Mouse (Mus musculus): ENCODE measurements around the gene Hpse2.

Gene Hpse2

DNA sequence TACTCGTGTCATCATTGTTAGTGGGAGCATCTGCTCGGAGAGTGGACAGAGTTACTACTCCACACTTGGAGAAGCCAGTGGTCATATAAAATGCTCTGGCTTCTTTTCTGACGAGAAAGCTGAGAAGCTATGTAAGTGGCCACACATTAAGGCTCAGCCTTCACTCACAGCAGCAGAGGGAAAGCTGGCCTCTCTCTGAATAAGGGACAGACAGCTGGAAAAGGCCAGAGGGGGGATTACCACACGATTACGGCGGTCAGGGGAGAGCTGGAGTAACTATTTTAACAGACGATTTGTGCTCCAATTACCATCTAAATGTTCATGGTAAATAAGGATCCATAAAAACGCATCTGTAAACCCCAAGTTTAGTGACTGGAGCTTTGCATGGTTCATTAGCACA, 232.1 kb downstream of the Hpse2 start:
- DNase-seq = peak; percentile 2

DNA sequence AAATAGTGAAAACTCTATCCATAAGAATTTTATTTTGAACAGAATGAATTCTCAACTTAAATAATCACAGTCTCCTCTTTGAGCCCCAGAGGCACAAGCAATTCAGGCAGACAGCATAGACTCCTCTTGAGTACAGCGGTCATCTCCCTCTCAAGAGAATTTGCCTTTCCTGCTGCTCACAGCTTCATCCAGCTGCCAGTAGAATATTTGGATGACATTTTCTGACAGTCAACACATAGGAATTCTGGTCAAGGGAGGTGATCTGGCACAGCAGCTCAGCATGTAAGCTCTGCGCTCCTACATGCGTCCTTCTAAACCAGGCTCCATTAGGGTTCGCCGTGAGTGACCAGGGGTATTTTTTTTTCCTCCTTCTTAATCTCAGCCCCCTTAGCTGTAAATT, 232.6 kb downstream of the Hpse2 start:
- peak; percentile 4 for DNase-seq

DNA sequence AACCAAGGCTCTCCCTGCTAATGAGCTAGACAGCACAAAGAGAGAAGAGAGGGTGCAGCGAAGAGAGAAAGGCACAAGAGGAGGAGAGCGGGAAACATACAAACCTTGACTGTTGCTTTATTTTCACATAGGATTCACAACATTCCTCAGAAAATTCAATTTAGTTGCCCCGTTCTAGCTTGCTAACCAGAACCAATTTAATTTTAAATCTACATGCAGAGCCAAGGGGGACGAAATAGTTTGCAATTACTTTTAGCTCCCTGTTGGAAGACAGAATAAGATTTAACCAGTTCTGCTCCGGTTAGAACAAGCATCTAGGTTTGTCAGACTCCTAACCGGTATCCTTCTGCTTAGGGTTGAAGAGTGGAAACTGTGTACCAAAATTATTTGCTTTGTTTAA, 240.3 kb downstream of the Hpse2 start:
- no peak for DNase-seq

DNA sequence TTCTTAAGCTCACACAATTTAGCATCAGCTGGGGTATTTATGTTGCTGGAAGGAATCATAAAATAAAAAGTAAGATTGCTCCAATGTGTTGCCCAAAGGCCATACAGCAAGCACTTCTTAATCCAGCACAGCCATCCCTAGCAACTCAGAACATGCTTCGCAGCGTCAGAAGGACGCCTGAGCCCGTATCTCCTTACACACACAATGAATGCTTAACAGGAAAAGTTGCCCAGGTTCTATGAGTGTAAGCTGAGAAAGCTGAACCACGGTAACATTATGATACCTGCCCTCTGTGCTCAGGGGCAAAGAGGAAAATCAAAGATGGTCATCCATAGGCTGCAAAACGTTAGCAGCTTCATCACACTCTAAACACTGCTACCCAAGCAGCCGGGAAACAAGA, 241.3 kb downstream of the Hpse2 start:
- no peak for DNase-seq

DNA sequence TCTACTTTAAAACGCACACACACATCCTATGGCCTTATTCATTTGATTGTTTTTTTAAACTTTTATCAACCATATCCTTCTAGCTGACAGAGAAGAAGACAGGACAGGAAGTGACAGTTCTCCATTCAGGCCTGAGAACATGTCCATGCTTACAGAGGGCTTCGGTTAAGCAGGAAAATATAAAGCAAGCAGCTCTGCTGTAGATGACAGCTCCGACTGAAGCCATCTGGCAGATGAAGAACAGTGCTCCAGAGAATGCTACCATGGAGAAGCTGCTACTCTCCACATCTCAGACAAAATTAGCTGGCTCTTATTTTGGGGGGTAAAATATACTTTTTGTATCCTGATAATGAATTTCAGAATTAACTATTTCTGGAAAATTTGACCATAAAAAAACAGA, 246.5 kb downstream of the Hpse2 start:
- no peak for DNase-seq

DNA sequence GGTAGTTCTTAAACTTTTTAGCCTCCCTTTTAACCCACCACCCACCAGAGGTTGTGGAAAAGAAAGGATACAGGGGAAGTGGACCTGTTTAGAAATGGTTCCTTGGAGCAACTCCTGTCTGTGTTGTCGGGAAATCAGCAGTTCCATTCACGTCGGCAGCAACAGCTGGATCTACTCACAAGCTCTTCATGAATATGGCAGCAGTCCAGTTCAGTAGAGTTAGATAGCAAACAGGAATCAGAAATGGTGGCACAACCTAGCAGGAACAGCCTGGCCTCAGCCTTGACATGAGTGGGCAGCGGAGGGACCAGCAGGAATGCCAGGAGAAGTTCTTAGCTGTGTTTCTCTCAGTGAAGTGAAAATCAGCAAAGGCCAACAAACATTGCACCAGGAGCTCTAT, 278.4 kb downstream of the Hpse2 start:
- DNase-seq = peak; percentile 7

DNA sequence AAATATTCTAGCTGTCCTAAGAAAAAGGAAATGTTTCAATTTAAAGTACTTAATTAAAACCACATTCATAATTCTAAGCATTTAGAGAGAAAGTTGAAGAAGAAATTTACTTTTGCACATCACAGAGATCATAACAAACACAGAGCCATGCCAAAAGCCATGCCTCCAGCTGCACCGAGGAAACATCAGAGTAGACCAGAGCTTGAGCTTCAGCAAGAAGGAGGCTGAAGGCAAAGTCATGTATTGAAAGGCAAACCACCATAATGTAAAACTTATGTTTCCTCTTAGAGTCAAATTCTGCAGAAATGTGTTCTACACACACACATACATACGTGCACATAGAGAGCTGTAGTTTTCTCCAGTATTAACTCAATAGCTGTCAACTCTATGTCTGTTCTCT, 291.2 kb downstream of the Hpse2 start:
- DNase-seq = no peak

DNA sequence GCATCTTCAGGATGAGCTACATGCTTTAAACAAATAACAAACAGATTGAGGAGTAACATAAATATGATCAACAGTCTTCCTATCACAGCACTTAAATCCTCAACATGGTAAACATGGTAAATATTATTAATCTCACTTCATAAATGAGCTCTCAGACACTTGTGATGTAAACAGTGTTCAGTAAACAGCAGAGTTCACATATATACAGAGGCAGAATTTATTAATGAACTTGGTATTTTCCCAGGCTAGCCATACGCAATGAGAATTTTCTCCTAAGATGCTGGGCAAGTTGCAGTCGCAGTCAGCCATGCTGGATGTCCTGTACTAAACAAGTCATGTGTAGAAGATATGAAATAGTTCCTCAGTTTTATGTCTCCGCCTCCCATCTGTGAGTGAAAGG, 300.9 kb downstream of the Hpse2 start:
- DNase-seq = no peak

DNA sequence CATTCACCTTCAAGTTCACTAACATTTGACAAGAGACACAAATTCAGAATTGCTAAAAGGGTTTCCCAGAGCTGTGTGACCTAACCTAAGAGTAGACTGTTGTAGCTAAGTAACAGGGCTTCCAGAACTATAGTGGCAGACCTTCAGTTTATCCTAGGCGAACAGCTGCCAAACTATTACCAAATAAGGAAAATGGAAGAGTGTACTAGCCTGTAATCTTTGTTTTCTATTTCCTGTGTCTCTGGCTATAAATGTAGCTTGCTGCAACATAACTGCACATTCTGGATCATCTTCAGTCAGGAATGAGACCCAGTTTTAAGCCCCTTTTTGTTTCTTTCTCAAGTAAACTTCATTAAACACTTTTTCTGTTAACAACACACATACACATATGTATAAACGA, 324.0 kb downstream of the Hpse2 start:
- no peak for DNase-seq

DNA sequence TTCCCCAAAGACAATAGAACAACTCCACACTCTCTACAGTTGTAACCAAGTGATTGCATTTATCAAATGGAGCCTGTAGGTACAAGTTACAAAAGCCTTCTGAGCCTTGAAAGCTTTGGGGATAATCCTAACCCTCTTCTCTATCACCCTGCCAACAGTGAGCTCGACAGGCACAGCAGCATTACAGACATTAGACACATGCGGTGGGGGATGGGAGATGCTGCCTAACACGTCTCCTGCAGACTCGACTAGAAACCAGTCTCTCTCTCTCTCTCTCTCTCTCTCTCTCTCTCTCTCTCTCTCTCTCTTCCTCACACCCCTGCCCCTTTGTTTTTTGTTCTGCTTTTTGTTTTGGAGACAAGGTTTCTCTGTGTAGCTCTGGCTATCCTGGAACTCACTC, 343.6 kb downstream of the Hpse2 start:
- DNase-seq = no peak

DNA sequence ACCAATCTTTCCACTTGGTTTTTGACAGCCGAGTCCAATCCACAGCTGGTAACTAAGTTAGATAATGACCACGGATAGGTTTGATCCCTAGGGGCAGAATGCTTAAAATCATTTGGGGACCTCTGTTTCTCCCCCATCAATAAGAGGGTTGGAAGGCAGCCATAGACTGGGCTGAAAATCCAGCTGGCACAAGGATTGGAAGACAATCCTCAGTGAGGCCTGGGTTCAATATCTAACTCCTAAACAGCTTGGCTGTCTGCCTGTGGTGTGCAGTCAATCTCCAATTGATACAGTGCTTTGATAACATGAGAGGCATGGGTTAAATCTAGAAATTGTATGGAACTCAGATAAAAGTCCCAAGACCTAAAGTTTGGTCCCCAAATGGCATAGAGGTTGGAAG, 345.4 kb downstream of the Hpse2 start:
- no peak for DNase-seq

DNA sequence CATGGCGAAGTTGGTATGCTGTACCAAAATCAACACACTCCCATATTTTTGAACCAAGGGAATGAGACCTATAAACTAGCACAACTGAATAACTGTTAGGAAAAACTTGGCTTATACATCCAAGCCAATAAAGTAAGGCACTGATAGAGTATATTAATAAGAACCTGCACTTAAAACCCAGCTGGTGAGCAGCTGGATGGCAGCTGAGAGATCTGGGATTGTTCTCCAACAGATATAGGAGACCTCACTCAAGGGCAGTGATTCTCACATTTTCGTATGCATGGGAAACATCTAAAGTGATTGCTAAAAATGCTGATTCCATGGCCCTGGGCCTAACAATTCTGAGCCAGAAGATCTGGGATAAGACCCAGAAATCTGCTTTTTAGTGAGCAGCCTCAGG, 345.9 kb downstream of the Hpse2 start:
- DNase-seq = no peak

DNA sequence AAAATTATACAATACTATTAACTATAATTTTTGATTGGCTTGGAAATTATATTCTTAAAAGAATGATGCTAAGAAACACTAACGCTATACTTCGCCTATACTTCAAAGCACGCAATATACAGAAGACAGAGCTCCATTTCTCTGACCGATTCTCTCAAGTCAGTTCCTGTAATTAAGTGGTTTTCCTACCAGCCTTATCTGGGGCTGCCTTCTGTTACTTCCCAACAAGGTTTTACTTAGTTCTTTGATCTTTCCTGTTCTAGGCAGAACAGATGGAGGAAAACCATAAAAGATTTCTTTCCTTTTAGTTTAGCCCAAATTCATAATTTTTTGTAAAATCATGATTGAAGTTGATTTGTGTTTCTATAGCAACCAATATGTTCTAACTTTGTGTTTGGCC, 351.8 kb downstream of the Hpse2 start:
- DNase-seq = no peak

DNA sequence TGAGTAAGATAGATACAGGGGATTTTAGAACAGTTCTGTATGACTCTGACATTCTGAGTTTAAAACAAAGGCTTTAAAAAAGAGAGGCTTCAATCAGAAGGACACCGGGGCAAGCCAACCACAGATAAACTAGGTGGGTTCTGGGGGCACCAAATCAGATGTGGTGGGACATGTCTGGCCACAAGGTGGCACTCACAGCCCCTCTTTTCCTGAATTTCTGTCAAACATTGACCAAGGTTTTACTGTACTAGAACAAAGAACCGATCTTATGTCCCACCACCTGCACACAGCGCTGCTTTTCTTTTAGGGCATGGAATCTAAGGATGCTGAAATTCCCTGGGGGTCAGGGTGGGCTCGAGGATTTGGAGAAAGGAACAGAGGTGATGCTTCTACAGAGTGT, 360.9 kb downstream of the Hpse2 start:
- DNase-seq = peak; percentile 66

DNA sequence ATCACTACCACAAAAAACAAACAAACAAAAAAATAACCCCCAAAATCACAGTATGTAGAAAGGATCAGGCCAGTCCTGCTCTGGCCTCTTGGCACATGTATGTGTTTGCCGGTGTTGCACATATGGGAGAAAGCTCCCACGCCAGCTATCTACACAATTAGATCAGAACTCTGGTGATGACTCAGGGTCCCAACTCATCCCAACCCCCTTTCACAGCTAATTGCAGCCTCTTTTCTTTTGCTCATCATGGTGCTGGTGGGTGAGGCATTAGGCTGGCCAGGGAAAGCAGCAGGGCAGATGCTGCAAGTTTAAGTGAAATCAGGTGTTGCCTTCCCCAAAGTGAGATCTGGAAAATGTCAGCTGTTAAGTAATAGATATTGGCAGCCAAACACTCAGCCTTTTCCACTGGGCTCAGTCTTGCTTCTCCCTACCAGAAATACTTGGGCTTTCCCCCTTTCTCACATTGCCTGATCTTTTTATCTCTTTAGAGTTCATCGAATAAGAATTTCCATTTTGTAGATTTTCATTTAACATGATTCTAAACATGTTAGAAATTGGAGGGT, 365.5 kb downstream of the Hpse2 start:
- DNase-seq = no peak

DNA sequence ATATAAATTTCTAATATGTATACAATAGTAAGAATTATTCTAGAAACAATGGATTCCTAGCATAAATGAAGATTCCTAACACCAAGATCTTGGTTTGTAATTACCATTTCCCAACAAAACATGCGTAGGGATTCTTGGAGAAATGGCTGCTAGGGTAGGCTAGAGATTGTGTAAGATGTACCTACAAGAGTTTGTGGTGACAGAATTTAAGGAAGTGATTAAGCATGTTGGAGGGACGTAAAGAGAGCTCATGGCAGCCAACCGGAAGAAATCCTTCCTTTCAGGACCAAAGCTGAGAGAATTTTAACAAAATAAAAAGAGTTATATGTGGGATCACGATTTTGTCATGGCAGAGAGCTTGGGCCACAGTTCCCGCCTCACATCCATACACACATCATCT, 369.4 kb downstream of the Hpse2 start:
- DNase-seq = no peak

DNA sequence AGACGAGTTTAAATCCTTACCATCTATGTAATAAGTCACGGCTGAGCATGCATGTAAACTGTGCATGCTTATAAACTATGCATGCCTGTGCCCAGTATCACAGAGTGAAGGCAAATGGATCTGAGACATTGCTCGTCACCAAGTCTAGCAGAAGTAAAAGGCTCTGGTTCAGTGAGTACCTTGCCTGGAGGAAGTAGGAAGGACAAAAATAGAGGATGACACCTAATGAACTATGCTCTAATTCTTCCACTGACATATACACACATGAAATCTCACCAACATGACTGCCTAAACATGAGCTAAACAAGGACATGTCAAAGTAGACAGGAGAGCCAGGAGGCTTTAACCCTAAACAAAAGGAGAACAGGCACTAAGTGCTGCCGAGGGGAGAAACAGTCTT, 391.7 kb downstream of the Hpse2 start:
- DNase-seq = no peak

DNA sequence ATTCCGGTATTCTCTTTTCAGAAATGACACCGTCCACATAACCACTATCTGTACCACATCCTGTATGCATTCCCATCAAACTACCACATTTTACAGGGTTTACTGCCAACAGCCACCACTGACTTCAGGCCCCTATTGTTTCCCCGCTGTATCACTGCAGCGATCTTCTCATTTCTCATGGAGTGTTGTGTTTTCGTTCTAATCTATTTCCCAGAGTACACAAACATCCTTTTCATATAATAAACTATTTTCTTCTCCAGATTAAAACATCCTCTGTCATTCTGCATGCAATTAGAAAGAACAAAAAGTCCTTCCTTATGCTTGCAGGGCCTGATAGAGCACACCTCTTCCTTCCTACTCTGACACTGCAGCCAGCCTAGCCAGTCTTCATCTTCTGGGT, 399.3 kb downstream of the Hpse2 start:
- peak; percentile 7 for DNase-seq

DNA sequence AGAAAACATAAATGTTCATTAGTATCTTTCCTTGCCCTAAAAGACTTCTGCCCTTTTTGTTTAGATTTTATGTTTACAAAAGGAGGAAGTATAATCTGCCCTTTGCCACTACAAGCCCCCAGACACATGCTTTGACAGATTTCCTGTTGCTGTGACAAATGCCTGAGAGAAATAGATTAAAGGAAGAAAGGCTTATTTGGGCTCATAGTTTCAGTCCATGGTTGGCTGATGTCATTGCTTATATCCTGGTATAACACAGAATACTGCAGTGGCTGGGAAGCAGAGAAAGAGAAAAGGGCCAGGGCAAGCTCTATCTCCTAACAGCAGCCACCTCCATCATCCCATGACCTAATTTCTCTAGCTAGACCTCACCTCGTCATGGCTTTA, 401.8 kb downstream of the Hpse2 start:
- DNase-seq = no peak

DNA sequence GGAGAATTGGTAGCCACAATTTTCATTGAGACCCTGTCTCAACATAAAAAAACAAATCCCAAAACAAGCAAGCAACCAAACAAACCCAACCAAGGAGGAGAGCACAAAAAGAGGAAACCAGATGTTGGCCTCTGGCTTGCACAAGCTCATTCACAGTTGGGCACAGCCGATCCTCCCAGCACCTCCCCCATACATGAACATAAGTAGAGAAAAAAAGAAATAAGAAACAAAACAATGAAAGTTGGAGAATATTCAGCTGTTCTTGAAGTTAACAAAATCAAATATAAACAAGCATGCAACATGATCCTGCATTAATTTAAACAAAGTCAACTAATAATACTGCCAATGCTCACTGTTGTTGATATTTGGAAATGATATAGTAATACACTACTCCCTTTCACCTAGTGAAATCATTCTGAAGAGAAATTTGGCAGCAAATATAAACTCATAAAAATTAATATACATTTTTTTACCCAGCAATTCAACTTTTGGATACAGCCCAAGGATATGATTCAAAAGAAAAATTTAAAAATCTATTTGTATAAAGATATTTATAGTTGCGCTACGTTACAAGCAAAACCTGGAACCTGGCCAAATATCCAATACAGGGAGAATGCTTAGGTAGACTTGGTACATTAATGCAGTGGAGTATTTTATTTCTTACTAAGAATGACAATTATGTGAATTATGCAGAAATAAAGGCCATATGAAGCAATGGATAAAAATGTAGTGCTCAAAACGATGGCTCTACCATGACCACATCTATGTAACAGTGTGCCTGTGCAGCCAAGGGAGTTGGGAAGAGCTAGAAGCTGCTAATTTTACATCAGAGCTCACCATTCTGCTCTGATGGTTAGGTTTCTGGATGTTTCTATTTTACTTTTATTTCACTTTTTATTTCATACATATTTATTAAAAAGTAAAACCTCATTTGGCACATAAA, 402.5 kb downstream of the Hpse2 start:
- DNase-seq = no peak

DNA sequence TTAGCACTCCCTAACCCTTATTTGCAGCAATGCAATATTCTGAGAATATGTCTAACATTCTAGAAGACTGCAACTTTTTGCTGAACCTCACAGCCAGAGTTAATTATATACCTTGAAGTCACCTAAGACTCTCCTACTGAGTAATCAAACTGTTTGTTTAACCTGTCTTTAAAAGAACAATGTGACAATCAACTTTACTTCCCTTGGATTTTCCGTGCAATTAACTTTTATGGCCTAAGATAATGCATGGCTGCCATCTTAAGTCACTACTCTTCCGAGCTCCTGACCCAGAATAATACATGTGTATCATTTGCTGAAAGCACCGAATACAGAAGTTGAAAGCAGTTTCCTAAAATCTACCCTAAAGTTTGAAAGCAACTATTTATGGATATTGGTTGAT, 407.6 kb downstream of the Hpse2 start:
- DNase-seq = no peak

DNA sequence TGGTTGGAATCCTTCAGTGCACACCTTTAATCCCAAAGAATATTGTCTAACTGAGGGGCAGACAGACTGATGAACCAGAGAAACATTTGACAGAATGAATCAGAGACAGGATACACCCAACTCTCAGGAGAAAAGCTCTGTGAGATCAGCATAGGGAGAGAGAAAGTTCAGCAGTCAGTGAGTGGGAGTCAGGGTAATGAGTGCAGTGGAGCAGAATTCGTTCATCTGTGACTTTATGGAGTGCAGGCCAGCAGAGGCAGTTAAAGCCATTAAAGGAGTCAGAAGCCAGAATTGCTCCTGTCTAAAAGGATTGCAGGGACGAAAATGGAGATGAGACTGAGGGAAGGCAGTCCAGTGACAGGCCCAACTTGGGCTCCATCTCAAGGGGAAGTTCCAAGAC, 410.2 kb downstream of the Hpse2 start:
- no peak for DNase-seq

DNA sequence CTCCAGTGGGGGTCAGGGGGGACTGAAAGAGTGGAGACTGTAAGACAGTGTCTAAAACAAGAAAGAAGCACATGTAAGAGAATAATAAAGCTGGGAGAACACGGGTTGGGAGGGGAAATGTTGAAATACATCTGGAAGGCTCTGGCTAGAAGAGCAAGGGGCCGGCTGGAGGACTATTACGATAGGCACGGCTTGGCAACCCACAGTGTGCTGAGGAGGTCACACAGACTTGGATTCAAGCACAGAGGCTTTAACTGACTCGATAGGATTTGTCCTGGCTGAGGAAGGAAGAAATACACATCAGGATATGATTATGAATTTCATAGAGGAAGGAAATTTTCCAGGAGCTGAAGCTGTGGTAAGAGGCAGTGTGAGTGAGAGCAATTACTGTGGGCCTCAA, 414.4 kb downstream of the Hpse2 start:
- DNase-seq = no peak

DNA sequence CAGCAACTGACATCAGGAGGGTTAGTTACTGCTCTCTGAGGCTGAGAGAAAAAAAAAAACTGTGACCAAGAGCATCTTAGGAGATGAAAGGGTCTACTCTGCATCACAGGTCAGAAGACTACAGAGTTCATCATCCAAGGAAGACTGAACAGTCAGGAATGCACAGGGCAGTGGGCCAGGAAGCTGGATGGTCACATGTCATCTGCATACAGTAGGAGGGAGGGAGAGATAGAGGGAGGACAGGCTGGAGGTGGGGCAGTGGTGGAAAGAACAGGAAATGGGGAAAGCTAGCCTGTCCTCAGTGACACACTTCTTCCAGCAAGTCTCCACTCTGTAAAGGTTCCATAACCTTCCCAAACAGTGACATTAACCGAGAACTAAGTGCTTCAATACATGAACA, 423.0 kb downstream of the Hpse2 start:
- no peak for DNase-seq

DNA sequence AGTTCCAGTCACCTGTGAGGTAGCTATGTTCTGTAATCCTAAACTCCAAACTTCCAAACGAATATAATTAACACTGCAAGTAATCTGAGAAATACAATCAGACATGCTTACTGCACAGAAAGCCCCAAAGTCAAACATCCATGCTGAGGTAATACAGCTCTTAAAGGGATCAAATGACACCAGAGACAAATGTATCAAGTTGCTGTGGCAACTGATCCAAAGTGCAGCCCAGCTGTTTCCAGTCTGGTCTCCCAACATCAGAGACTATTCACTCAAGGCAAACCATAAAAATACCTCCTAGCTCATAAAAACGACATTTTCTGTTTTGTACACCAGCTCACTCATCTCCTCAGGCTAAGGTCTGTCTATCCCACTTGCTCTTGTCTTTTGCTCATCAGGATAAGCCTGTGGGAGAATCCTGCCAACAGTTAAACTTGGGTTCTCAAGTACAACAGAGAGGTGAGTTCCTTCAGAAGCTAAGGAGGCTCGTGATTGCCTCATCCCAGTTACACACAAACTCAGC, 440.0 kb downstream of the Hpse2 start:
- no peak for DNase-seq
